Mouse (Mus musculus) liver, adult 2 months (tissue): Measurements from ENCODE around the gene Vgll2. TPM values are rescaled to one million over a fixed set of nuclear protein-coding genes. Genes with fewer than 3 reads are reported as not detected.

Experiments
- DNase-seq: peaks from one replicate; pipeline ENCODE4 v3.0.0-alpha.2; 2011; ENCODE audit warnings: low read depth, low spot score; ENCODE audit errors: extremely low read depth
- H3K27ac ChIP-seq: fragments of 200-500 bp; replicated peaks from 2 replicates; pipeline ENCODE4 v1.5.1; 2012; ENCODE audit warnings: low read depth, mild to moderate bottlenecking, control low read depth, inconsistent platforms, low read length; ENCODE audit not compliant: insufficient read depth
- H3K27me3 ChIP-seq: fragments of 200-500 bp; 2 replicates; pipeline ENCODE4 v1.6.1; 2012; ENCODE audit warnings: mild to moderate bottlenecking, moderate library complexity, low read length, inconsistent platforms; ENCODE audit not compliant: control insufficient read depth, insufficient read depth
- H3K36me3 ChIP-seq: fragments of 200-500 bp; 2 replicates; pipeline ENCODE4 v1.6.1; 2012; ENCODE audit warnings: low read length, inconsistent platforms; ENCODE audit not compliant: control insufficient read depth, insufficient read depth
- H3K4me1 ChIP-seq: fragments of 200-500 bp; 2 replicates; pipeline ENCODE4 v1.6.1; 2011; ENCODE audit warnings: low read length; ENCODE audit not compliant: control insufficient read depth, insufficient read depth
- H3K4me3 ChIP-seq: fragments of 200-500 bp; 2 replicates; pipeline ENCODE4 v1.5.1; 2011; ENCODE audit warnings: low read depth, mild to moderate bottlenecking, control low read depth, low read length, moderate library complexity; ENCODE audit not compliant: insufficient read depth
- H3K79me2 ChIP-seq: fragments of 200-500 bp; 2 replicates; pipeline ENCODE4 v1.6.1; 2012; ENCODE audit warnings: inconsistent platforms, mild to moderate bottlenecking, low read length, moderate library complexity; ENCODE audit not compliant: control insufficient read depth, insufficient read depth
- H3K9ac ChIP-seq: fragments of 200-500 bp; 2 replicates; pipeline ENCODE4 v1.6.1; 2012; ENCODE audit warnings: low read depth, mild to moderate bottlenecking, control low read depth, inconsistent platforms, low read length
- CTCF ChIP-seq: fragments of 200-500 bp; IDR thresholded peaks from 2 replicates; pipeline ENCODE4 v1.5.1; 2011; ENCODE audit warnings: low read depth, low read length, control low read depth
- POLR2A ChIP-seq: fragments of 200-500 bp; IDR thresholded peaks from 2 replicates; pipeline ENCODE4 v1.6.1; 2011; ENCODE audit warnings: low read length, control low read depth; ENCODE audit not compliant: insufficient read depth; ENCODE audit errors: extremely low read depth
- WGBS: fragments of 180-500 bp; shearing (Covaris S2); methylation state at CpG from one replicate; pipeline ENCODE4 v1.1.7; 2018; 5-methylcytosine and 5-hydroxymethylcytosine counted together
- polyA plus RNA-seq: library from polyadenylated mRNA; depleted of rRNA; stranded (reverse); fragments of >200 nt; gene quantifications from 2 replicates; pipeline ENCODE4 v1.2.3, GENCODE M21; 2012
- total RNA-seq: library from RNA; depleted of rRNA; stranded (reverse); fragments of >200 nt; gene quantifications from 2 replicates; pipeline ENCODE4 v1.2.3, GENCODE M21; 2014

The Vgll2 gene
- total and polyA plus RNA-seq, 2 experiments, result not detected

DNA sequence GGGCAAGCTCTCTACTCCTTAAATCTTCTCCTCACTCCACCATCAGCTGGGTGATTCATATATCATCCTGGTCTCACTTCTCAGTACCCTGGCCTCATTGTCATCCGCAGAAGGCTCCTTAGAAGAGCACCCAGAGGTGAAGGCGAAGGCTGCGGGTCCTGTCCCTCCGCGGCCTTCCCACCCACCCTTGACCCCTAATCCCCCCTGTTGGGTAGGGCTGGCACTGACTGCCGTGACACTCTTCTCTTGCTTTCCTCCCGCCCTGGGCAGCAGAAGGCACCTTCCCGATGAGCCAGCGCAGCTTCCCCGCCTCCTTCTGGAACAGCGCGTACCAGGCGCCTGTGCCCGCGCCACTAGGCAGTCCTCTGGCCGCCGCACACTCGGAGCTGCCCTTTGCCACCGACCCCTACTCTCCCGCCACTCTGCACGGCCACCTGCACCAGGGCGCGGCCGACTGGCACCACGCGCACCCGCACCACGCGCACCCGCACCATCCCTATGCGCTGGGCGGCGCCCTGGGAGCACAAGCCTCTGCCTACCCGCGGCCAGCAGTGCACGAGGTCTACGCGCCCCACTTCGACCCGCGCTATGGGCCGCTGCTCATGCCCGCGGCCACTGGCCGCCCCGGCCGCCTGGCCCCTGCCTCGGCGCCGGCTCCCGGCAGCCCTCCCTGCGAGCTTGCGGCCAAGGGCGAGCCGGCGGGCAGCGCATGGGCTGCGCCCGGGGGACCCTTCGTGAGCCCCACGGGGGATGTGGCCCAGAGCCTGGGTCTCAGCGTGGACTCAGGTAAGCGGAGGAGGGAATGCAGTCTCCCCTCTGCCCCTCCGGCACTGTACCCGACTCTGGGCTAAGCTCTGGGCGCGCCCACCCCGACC, 5.1 kb downstream of the Vgll2 start:
- Histone ChIP-seq H3K36me3 (no peaks in the 10 kb centered on the region), H3K9ac (no peak overlapping the region), H3K4me3 (no peak overlapping the region), H3K27me3 (peaks cover 18% of the 10 kb centered on the region), H3K4me1 (peaks cover 2% of the 10 kb centered on the region; the same call in 1 of the 2 replicates), H3K79me2 (no peaks in the 10 kb centered on the region), H3K27ac (no peak overlapping the region)
- no peak for DNase-seq
- TF ChIP-seq CTCF, result no peak
- no peak for TF ChIP-seq POLR2A
- 4% methylated on average over 67 of the region's 68 CpGs for WGBS

DNA sequence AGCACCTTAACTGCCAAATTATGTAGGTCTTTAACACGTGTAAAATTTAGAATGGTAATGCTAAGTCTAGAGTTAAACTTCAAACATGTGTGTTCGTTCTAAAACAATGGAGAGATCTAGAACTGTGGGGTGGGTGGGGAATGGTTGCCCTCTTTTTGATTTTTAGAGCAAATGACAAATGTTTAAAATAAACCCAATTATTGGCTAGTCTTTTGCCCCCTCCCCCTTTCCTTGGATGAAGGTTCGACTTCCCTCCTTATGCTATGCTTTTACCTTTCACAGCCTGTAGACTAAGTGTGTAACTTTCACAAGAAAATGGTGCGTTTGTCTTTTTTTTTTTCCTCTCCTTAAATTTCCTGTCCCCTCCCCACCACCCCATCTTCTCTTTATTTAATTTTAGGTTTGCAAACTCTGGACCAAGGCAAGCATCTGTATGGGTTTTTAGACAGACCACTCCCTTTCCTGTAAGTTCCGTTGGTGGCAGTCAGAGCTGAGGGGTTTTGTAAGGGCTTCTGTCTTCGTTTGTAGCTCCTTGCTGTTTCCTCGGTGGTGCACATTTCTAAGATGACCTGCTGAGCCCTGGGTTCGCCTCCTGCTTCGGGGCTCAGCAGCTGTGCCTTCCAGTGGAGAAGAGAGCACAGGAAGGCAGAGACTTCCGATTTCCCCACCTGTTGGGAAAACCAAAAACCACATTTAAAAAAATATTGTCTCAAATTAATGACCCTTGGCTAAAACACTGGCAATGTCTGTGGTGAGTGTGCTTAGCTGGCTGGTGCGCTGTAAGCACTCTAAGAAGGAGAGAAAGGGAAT, 6.5 kb downstream of the Vgll2 start:
- no peak for TF ChIP-seq CTCF
- no peak for TF ChIP-seq POLR2A
- Histone ChIP-seq H3K36me3 (no peaks in the 10 kb centered on the region), H3K27me3 (peaks cover 14% of the 10 kb centered on the region), H3K27ac (no peak overlapping the region), H3K4me3 (no peak overlapping the region), H3K9ac (no peak overlapping the region), H3K79me2 (no peaks in the 10 kb centered on the region), H3K4me1 (peaks cover 2% of the 10 kb centered on the region; the same call in 1 of the 2 replicates)
- DNase-seq, result no peak
- WGBS, result 4% methylated on average over 11 of the region's 11 CpGs

DNA sequence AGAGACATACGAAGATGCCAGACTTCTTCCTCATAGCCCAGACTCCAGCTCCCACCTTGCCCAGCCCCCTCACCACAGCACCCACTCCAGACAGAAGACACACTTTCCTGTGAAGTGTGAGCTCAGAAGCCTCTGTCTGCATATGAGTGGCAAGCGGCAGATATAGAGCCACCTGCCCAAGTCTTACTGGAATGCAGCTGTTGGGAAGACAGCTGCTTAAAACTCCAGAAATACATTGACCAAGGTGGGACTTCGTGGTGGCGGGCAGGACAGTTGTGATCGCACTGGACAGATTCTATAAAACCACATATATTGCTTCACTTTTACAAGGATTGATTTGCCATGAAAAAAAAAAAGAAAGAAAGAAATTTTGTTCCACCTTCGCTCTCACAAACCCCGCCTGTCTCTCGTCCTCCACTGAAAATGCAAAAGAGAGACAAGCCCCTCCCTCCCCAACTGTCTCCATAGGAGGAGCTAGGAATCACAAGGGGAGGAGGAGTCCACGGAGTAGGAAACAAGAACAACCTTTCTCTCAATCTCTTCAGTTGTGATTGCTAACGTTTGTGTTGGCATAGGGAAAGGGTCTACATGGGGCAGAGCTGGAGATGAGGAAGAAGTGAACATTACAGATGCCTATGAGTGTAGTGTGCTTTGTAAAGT, 7.2 kb downstream of the Vgll2 start:
- WGBS, result 3% methylated on average over 10 of the region's 10 CpGs
- DNase-seq, result peak; percentile 23
- H3K4me3 ChIP-seq, result no peak overlapping the region
- peaks cover 2% of the 10 kb centered on the region; the same call in 1 of the 2 replicates for H3K4me1 ChIP-seq
- peaks cover 14% of the 10 kb centered on the region for H3K27me3 ChIP-seq
- TF ChIP-seq CTCF (no peak), POLR2A (no peak)
- no peaks in the 10 kb centered on the region for H3K79me2 ChIP-seq
- H3K27ac ChIP-seq, result no peak overlapping the region
- no peak overlapping the region for H3K9ac ChIP-seq
- no peaks in the 10 kb centered on the region for H3K36me3 ChIP-seq

DNA sequence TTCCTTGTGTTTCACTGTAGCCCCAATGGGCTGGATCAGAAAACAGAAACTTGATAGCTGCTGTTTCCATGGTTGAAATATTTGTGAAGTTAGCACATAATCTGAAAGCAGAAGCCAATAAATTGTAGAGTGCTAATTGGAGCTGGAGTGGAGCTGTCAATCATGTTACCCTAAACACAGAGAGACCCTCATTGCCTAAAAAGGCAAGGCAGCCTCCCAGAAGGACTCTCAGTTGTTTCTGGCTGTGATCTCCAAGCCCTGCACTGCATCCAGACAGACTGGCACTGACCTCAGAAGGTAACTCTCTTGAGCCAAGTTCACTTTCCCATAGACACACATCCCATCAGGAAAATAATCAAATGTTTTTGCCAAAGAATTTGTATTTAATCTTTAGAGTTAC, 11.4 kb downstream of the Vgll2 start:
- Histone ChIP-seq H3K4me3 (no peak overlapping the region), H3K36me3 (no peaks in the 10 kb centered on the region), H3K27me3 (0 out of 2 replicates have a peak, but pooled peaks cover 2% of the 10 kb centered on the region), H3K9ac (no peak overlapping the region), H3K79me2 (no peaks in the 10 kb centered on the region), H3K27ac (no peak overlapping the region), H3K4me1 (peaks cover 2% of the 10 kb centered on the region; the same call in 1 of the 2 replicates)
- no peak for DNase-seq
- TF ChIP-seq POLR2A, result no peak
- no peak for TF ChIP-seq CTCF

DNA sequence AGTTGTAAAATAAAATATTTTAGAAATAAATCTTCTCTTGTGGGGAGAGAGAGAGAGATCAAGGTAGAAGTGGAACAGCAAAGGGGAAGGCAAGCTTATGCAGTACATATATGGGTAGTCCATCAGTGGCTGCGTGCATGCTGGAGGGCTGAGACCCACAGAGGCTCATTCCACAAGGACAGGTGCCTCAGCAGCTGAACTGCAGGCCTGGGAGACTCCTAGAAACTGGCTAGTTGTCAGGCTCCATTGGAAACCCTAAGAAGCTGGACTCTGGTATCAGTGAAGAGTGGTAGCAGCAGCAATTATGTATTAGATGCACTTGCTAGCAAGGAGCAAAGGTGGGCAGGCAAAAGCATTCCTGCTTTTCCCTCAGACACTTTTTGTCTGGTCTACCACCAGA, 17.1 kb downstream of the Vgll2 start:
- 90% methylated on average over 1 of the region's 1 CpGs for WGBS
- Histone ChIP-seq H3K4me1 (peaks cover 2% of the 10 kb centered on the region; the same call in 1 of the 2 replicates), H3K27me3 (no peaks in the 10 kb centered on the region), H3K27ac (no peak overlapping the region), H3K4me3 (no peak overlapping the region), H3K9ac (no peak overlapping the region), H3K79me2 (no peaks in the 10 kb centered on the region), H3K36me3 (no peaks in the 10 kb centered on the region)
- TF ChIP-seq POLR2A (no peak), CTCF (no peak)
- peak; percentile 7 for DNase-seq
